In the genomic region with DNA sequence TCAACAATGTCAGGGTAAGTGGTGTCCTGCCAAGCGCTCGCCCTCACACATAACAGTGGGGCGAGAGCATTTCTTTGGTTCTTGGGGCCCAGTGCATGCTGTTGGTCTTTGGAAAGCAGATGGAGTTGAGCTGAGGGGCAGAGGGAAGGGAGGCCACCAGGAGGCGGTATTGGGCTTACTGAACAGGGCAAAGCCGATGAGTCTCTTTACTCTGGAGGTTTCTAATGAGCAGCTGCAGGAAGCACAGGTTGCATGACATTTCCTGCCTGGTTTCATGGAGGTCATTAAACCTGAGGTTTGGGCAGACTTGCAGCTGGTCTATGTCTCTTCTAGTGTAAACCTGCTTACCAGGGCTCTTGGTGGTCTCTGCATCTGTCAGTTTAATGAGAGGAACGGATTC, we compare ENCODE assay signal across 9 mouse cellular contexts. TPM values are rescaled to one million over a fixed set of nuclear protein-coding genes. Genes with fewer than 3 reads are reported as not detected.
DNase-seq lines count a peak whose midpoint lies in the region; ATAC-seq and TF ChIP-seq lines count a peak whose summit lies in the region.
"Had no signal": no experiment of that assay in that cellular context is flagged by ENCODE, and none has a peak within 500 bp of the region (broad histone marks: within the 10 kb centered on the region; RNA-seq: fewer than 3 reads in every experiment).

No protein-coding gene starts in this region.

- TF ChIP-seq CTCF in G1E (IDR thresholded peaks at IDR 0.05; ENCODE audit: low read depth, low read length) = peak; percentile 51
- peak; percentile 63 for TF ChIP-seq CTCF in bone marrow macrophage, adult 2 months (IDR thresholded peaks at IDR 0.05; ENCODE audit: low read depth, low read length)
- peak; percentile 81 for TF ChIP-seq CTCF in liver, postnatal 0 days (IDR thresholded peaks at IDR 0.05; ENCODE audit: low read depth)

- TF ChIP-seq POLR2A in bone marrow macrophage, adult 2 months (IDR thresholded peaks at IDR 0.05; ENCODE audit: borderline replicate concordance, low read depth, low read length) = no peak

- WGBS in liver, postnatal 0 days (ENCODE audit: insufficient replicate concordance) = 60% methylated on average over 6 of the region's 6 CpGs

- no peaks in the 10 kb centered on the region for H3K9me3 ChIP-seq in G1E (replicated peaks)
- no peaks in the 10 kb centered on the region for H3K9me3 ChIP-seq in liver, postnatal 0 days (ENCODE audit: low read length)
- H3K9me3 ChIP-seq: heart, embryonic 13.5 days had no signal

- H3K27me3 ChIP-seq in G1E (ENCODE audit: insufficient read depth, low read length) = no peaks in the 10 kb centered on the region
- H3K27me3 ChIP-seq in liver, postnatal 0 days (ENCODE audit: insufficient read depth, low read length) = no peaks in the 10 kb centered on the region
- H3K27me3 ChIP-seq: heart, embryonic 13.5 days had no signal

- no peak overlapping the region for H3K4me2 ChIP-seq in liver, postnatal 0 days (ENCODE audit: low read depth, low read length)
- H3K4me2 ChIP-seq: heart, embryonic 13.5 days had no signal

- intact Hi-C loops in left cerebral cortex, postnatal 36 days (cut with DNase I) = no loop called here

- no peak for TF ChIP-seq EP300 in liver, postnatal 0 days (IDR thresholded peaks at IDR 0.05; ENCODE audit: low read depth)

- DNase-seq in left cerebral cortex, adult 11 months (ENCODE audit: low spot score) = peak; percentile 27
- no peak for DNase-seq in left cerebral cortex, postnatal 36 days (ENCODE audit: low spot score in 2 of 2)
- no peak for DNase-seq in G1E (ENCODE audit: low spot score)
- peak; percentile 79 for DNase-seq in heart, postnatal 4 days
- peak; percentile 79 for DNase-seq in liver, postnatal 0 days
- DNase-seq in spleen, postnatal 14 days (ENCODE audit: low spot score in 2 of 2) = peak; percentile 33 to 62

- peaks cover 99% of the 10 kb centered on the region for H3K36me3 ChIP-seq in G1E (replicated peaks)
- peaks cover 80% of the 10 kb centered on the region for H3K36me3 ChIP-seq in liver, postnatal 0 days (replicated peaks; ENCODE audit: insufficient read depth, low read length)

- H3K9ac ChIP-seq in liver, postnatal 0 days (replicated peaks) = no peak overlapping the region
- H3K9ac ChIP-seq: heart, embryonic 13.5 days had no signal

- no peak overlapping the region for H3K27ac ChIP-seq in bone marrow macrophage, adult 2 months (ENCODE audit: insufficient read depth, low read depth, low read length)
- no peak overlapping the region for H3K27ac ChIP-seq in liver, postnatal 0 days (ENCODE audit: low read depth)
- H3K27ac ChIP-seq: heart, embryonic 13.5 days had no signal

- peaks cover 71% of the 10 kb centered on the region for H3K4me1 ChIP-seq in G1E (ENCODE audit: insufficient read depth, low read depth, low read length)
- no peaks in the 10 kb centered on the region for H3K4me1 ChIP-seq in bone marrow macrophage, adult 2 months (ENCODE audit: control insufficient read depth, insufficient read depth, low read length)
- no peaks in the 10 kb centered on the region for H3K4me1 ChIP-seq in liver, postnatal 0 days (ENCODE audit: insufficient read depth)
- H3K4me1 ChIP-seq: heart, embryonic 13.5 days had no signal

- peak; percentile 40; the same call in 1 of the 2 replicates for ATAC-seq in G1E (ENCODE audit: extremely low read depth, insufficient number of reproducible peaks, low FRiP score, poor library complexity, severe bottlenecking)
- ATAC-seq in liver, postnatal 0 days = peak; percentile 64

- no peak overlapping the region for H3K4me3 ChIP-seq in G1E (ENCODE audit: low read depth, low read length)
- H3K4me3 ChIP-seq in bone marrow macrophage, adult 2 months (ENCODE audit: insufficient read depth, low read length) = no peak overlapping the region
- H3K4me3 ChIP-seq in liver, postnatal 0 days (ENCODE audit: low read depth, low read length) = no peak overlapping the region
- H3K4me3 ChIP-seq: heart, embryonic 13.5 days had no signal

RNA-seq across cellular contexts. Expression of a gene that starts 9.5 kb away (rescaled TPM):
- 10 to 100 TPM; 48.7 to 53.4 TPM for total RNA-seq in left cerebral cortex, postnatal 36 days (2021)
- total RNA-seq in G1E (2014; fragmentation: Nextera tagmentation) (63.0 and 78.6 TPM in 2 replicates), G1E (2017) (56.3 and 65.8 TPM in 2 replicates)
- polyA plus RNA-seq in G1E (2012) = 38.2 and 46.5 TPM in 2 replicates
- polyA plus RNA-seq in bone marrow macrophage, adult 2 months (2012; ENCODE audit: insufficient read depth, insufficient read length, missing spikeins) = 45.1 and 48.0 TPM in 2 replicates
- total RNA-seq in heart, postnatal 4 days (2021) = 10 to 100 TPM; 37.1 to 39.1 TPM
- 46.7 and 47.1 TPM in 2 replicates for polyA plus RNA-seq in liver, postnatal 0 days (2015; fragmentation: Nextera tagmentation; extraction: Ambion mirVana)

RNA-seq across cellular contexts. Expression of a gene that starts 28.3 kb away (rescaled TPM):
- under 1 TPM in 1 of 2 experiments, not detected in 1; 0.30 TPM for total RNA-seq in left cerebral cortex, postnatal 36 days (2021)
- total RNA-seq in G1E (2014; fragmentation: Nextera tagmentation) = not detected in 2 replicates
- not detected in 2 replicates for total RNA-seq in G1E (2017)
- not detected in 2 replicates for polyA plus RNA-seq in G1E (2012)
- polyA plus RNA-seq in bone marrow macrophage, adult 2 months (2012; ENCODE audit: insufficient read depth, insufficient read length, missing spikeins) = 12.2 and 12.5 TPM in 2 replicates
- total RNA-seq in heart, postnatal 4 days (2021) = 10 to 100 TPM; 31.3 to 33.6 TPM
- 10.7 and 11.1 TPM in 2 replicates for polyA plus RNA-seq in liver, postnatal 0 days (2015; fragmentation: Nextera tagmentation; extraction: Ambion mirVana)
- polyA plus RNA-seq: neural tube, embryonic 14.5 days had no signal

RNA-seq across cellular contexts. Expression of a gene that starts 43.8 kb away (rescaled TPM):
- total RNA-seq in left cerebral cortex, postnatal 36 days (2021) = 10 to 100 TPM; 19.5 to 25.1 TPM
- total RNA-seq in G1E (2014; fragmentation: Nextera tagmentation) = 25.7 and 31.8 TPM in 2 replicates
- 47.4 and 57.9 TPM in 2 replicates for total RNA-seq in G1E (2017)
- polyA plus RNA-seq in G1E (2012) = 34.7 and 53.4 TPM in 2 replicates
- 19.5 and 27.3 TPM in 2 replicates for polyA plus RNA-seq in bone marrow macrophage, adult 2 months (2012; ENCODE audit: insufficient read depth, insufficient read length, missing spikeins)
- total RNA-seq in heart, postnatal 4 days (2021) = 10 to 100 TPM; 31.9 to 36.3 TPM
- 7.2 and 8.4 TPM in 2 replicates for polyA plus RNA-seq in liver, postnatal 0 days (2015; fragmentation: Nextera tagmentation; extraction: Ambion mirVana)

RNA-seq across cellular contexts. Expression of a gene that starts 48.6 kb away (rescaled TPM):
- 10 to 100 TPM; 55.0 to 55.4 TPM for total RNA-seq in left cerebral cortex, postnatal 36 days (2021)
- total RNA-seq in G1E (2014; fragmentation: Nextera tagmentation) (29.7 and 32.2 TPM in 2 replicates), G1E (2017) (43.6 and 45.2 TPM in 2 replicates)
- 61.5 and 62.6 TPM in 2 replicates for polyA plus RNA-seq in G1E (2012)
- polyA plus RNA-seq in bone marrow macrophage, adult 2 months (2012; ENCODE audit: insufficient read depth, insufficient read length, missing spikeins) = 52.6 and 59.4 TPM in 2 replicates
- total RNA-seq in heart, postnatal 4 days (2021) = 10 to 100 TPM; 34.7 to 38.1 TPM
- 12.6 and 14.5 TPM in 2 replicates for polyA plus RNA-seq in liver, postnatal 0 days (2015; fragmentation: Nextera tagmentation; extraction: Ambion mirVana)

Comparison
In these comparisons a context has a peak if more than half of its experiments do, and no peak if none do; other contexts are left out.
1. DNase-seq: peak in left cerebral cortex, adult 11 months (single experiment), heart, postnatal 4 days (single experiment), liver, postnatal 0 days (single experiment) and spleen, postnatal 14 days (2 of 2); none in left cerebral cortex, postnatal 36 days (0 of 2) and G1E (single experiment).
2. RNA of a gene that starts 28.3 kb away (total RNA-seq): 31.3 to 33.6 TPM in heart, postnatal 4 days; 0.30 TPM in left cerebral cortex, postnatal 36 days and not detected in G1E; every median in the first group is over 10 times any median in the second.
3. Peak in every context shown above with its lines, with median percentiles within 50 percentile points of each other: CTCF ChIP-seq.